Mouse (Mus musculus) neutrophil, adult 5-6 weeks (primary cell): ENCODE measurements around the gene Frmpd4. TPM values are rescaled to one million over a fixed set of nuclear protein-coding genes. Genes with fewer than 3 reads are reported as not detected.

Experiments
- total RNA-seq: library from RNA; stranded (forward); fragments of 200-1000 nt; gene quantifications from 2 replicates; pipeline ENCODE4 v1.2.3, GENCODE M21; 2017

Frmpd4 gene
- total RNA-seq, 1 experiment from 2014 or later: not detected

Other genes with a start within 250 kb of the Frmpd4 start
- 49.8 and 55.3 TPM in 2 replicates for gene Msl3, start 96.7 kb upstream of the Frmpd4 start, total RNA-seq
- 3.9 and 4.5 TPM in 2 replicates for gene Arhgap6, start 217.9 kb upstream of the Frmpd4 start, total RNA-seq